Mouse (Mus musculus) midbrain, embryonic 15.5 days (tissue): ENCODE measurements around the gene Cxcr5. TPM values are rescaled to one million over a fixed set of nuclear protein-coding genes. Genes with fewer than 3 reads are reported as not detected.
"Not testable (repeated sequence)": the region's sequence is repeated elsewhere in the genome, so short reads cannot be mapped to it uniquely, and the experiment has no call there.

Source experiments
- ATAC-seq: fragments of 200-750 bp; cut with Nextera tagmentation; replicated peaks from 2 replicates; pipeline ENCODE4 v1.8.0; 2017; ENCODE audit warnings: moderate TSS enrichment
- H3K27ac ChIP-seq: fragments of 300-500 bp; sonication (generic); 2 replicates; pipeline ENCODE4 v1.5.1; 2015; ENCODE audit warnings: mild to moderate bottlenecking, inconsistent platforms
- H3K27me3 ChIP-seq: fragments of 300-500 bp; sonication (generic); replicated peaks from 2 replicates; pipeline ENCODE4 v1.6.1; 2015; ENCODE audit warnings: inconsistent platforms
- H3K36me3 ChIP-seq: fragments of 300-500 bp; sonication (generic); replicated peaks from 2 replicates; pipeline ENCODE4 v1.6.1; 2015; ENCODE audit warnings: inconsistent platforms
- H3K4me1 ChIP-seq: fragments of 300-500 bp; sonication (generic); 2 replicates; pipeline ENCODE4 v1.6.1; 2015; ENCODE audit warnings: inconsistent platforms
- H3K4me2 ChIP-seq: fragments of 300-500 bp; sonication (generic); 2 replicates; pipeline ENCODE4 v1.6.1; 2015; ENCODE audit warnings: inconsistent platforms, mild to moderate bottlenecking, moderate library complexity
- H3K4me3 ChIP-seq: fragments of 300-500 bp; sonication (generic); 2 replicates; pipeline ENCODE4 v1.5.1; 2015; ENCODE audit warnings: mild to moderate bottlenecking, inconsistent platforms
- H3K9ac ChIP-seq: fragments of 300-500 bp; sonication (generic); 2 replicates; pipeline ENCODE4 v1.6.1; 2015; ENCODE audit warnings: mild to moderate bottlenecking, inconsistent platforms
- H3K9me3 ChIP-seq: fragments of 300-500 bp; sonication (generic); 2 replicates; pipeline ENCODE4 v1.6.1; 2016; ENCODE audit warnings: inconsistent platforms
- WGBS: fragments of 180-500 bp; shearing (Covaris S2); methylation state at CpG from one replicate; pipeline ENCODE4 v1.1.7; 2015; ENCODE audit warnings: mixed read lengths; 5-methylcytosine and 5-hydroxymethylcytosine counted together
- polyA plus RNA-seq: library from polyadenylated mRNA; unstranded; fragments of >200 nt; fragmentation: Nextera tagmentation; extraction: Ambion mirVana; gene quantifications from 2 replicates; pipeline ENCODE4 v1.2.1, GENCODE M21; 2015

Cxcr5 gene
- polyA plus RNA-seq, 1 experiment from 2014 or later, result not detected

GRCm38 (mm10) chr9:44586640-44587261 lies 25.1 kb upstream of the Cxcr5 start:
- Histone ChIP-seq H3K36me3 (no peaks in the 10 kb centered on the region), H3K9ac (no peak overlapping the region), H3K27ac (no peak overlapping the region), H3K4me1 (no peaks in the 10 kb centered on the region), H3K27me3 (no peaks in the 10 kb centered on the region), H3K4me2 (no peak overlapping the region), H3K4me3 (no peak overlapping the region), H3K9me3 (0 out of 2 replicates have a peak, but pooled peaks cover 5% of the 10 kb centered on the region)
- ATAC-seq, result no peak
- 75% methylated on average over 8 of the region's 8 CpGs for WGBS

DNA sequence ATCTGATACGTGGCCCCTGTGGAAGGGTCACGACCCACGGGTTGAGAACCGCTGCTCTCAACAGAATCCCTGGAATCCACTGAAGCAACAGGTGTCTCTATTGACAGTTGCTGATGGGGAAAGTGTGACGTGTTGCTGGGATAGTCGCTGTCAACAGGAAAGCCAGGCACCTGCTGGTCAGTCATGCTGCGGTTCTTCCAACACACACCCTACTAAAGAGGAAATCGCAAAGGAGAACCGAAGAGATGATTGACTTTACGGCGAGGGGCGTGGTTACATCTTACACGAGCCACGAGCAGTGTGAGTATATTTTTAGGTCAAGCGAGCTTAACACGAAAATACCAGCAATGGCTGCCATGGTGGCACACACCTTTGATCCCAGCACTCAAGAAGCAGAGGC lies 20.7 kb upstream of the Cxcr5 start:
- H3K27ac ChIP-seq, result no peak overlapping the region
- H3K4me2 ChIP-seq, result no peak overlapping the region
- ATAC-seq, result no peak
- H3K36me3 ChIP-seq, result no peaks in the 10 kb centered on the region
- 0 out of 2 replicates have a peak, but pooled peaks cover 5% of the 10 kb centered on the region for H3K9me3 ChIP-seq
- no peaks in the 10 kb centered on the region for H3K4me1 ChIP-seq
- H3K27me3 ChIP-seq, result no peaks in the 10 kb centered on the region
- no peak overlapping the region for H3K9ac ChIP-seq
- 90% methylated on average over 16 of the region's 16 CpGs for WGBS
- no peak overlapping the region for H3K4me3 ChIP-seq

- H3K9me3 ChIP-seq, result 0 out of 2 replicates have a peak, but pooled peaks cover 5% of the 10 kb centered on the region
- WGBS, result 63% methylated on average over 3 of the region's 3 CpGs
- no peaks in the 10 kb centered on the region for H3K27me3 ChIP-seq
- H3K36me3 ChIP-seq, result no peaks in the 10 kb centered on the region
- ATAC-seq, result no peak
- H3K4me3 ChIP-seq, result no peak overlapping the region
- no peak overlapping the region for H3K9ac ChIP-seq
- no peak overlapping the region for H3K4me2 ChIP-seq
- no peak overlapping the region for H3K27ac ChIP-seq
- no peaks in the 10 kb centered on the region for H3K4me1 ChIP-seq
These were observed 19.7 kb upstream of the Cxcr5 start for GRCm38 (mm10) chr9:44581423-44581822.

DNA sequence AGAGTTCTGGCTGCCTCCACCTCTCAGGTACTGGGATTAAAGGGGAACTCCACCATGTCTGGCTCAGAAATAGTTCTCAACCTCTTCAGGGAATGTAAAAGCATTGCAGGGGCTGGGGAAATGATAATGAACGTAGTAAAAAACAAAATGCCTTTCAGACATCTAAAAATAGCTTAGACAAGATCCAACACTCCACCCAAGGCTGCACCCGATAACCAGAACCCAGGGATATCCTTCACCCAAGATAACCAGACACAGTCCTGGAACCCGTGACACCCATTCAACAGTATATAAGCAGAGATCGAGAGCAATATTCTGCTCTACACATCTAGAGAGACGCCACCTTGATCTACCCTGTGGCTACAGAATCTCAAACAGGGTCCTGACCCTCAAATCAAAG lies 18.4 kb upstream of the Cxcr5 start:
- ATAC-seq, result no peak
- Histone ChIP-seq H3K4me1 (no peaks in the 10 kb centered on the region), H3K4me2 (no peak overlapping the region), H3K9ac (no peak overlapping the region), H3K27ac (no peak overlapping the region), H3K4me3 (no peak overlapping the region), H3K27me3 (no peaks in the 10 kb centered on the region), H3K36me3 (no peaks in the 10 kb centered on the region), H3K9me3 (0 out of 2 replicates have a peak, but pooled peaks cover 5% of the 10 kb centered on the region)
- 92% methylated on average over 5 of the region's 5 CpGs for WGBS

DNA sequence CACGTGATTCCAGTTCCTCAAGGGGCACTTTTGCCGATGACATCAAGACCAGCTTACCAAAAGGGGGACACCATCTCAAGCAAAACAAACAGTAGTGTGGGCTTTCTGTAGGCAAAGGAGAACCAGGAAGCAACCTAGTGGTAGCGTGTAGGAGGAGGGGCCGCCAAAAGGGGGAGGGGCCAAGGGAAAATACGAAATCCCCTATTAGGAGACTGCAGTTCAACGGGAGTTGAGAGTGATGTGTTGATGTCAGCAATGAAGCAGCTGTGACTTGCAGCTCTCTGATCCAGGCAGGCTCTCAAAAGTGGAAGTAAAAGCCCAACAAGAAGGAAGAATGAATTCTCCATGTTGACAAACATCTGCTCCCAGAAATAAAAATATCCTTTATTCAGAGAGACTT lies 17.7 kb upstream of the Cxcr5 start:
- WGBS, result 49% methylated on average over 6 of the region's 6 CpGs
- H3K4me3 ChIP-seq, result no peak overlapping the region

GRCm38 (mm10) chr9:44576046-44576445 lies 14.4 kb upstream of the Cxcr5 start:
- WGBS, result 89% methylated on average over 7 of the region's 7 CpGs
- H3K4me2 ChIP-seq, H3K27ac ChIP-seq, H3K4me1 ChIP-seq, ATAC-seq, H3K4me3 ChIP-seq, H3K36me3 ChIP-seq, H3K9ac ChIP-seq, H3K9me3 ChIP-seq, H3K27me3 ChIP-seq: not testable (repeated sequence)

More for the DNA sequence above, 17.7 kb upstream of the Cxcr5 start:
- Histone ChIP-seq H3K4me1 (no peaks in the 10 kb centered on the region), H3K4me2 (no peak overlapping the region), H3K9me3 (0 out of 2 replicates have a peak, but pooled peaks cover 5% of the 10 kb centered on the region), H3K9ac (no peak overlapping the region), H3K27me3 (no peaks in the 10 kb centered on the region), H3K27ac (no peak overlapping the region), H3K36me3 (no peaks in the 10 kb centered on the region)
- no peak for ATAC-seq

DNA sequence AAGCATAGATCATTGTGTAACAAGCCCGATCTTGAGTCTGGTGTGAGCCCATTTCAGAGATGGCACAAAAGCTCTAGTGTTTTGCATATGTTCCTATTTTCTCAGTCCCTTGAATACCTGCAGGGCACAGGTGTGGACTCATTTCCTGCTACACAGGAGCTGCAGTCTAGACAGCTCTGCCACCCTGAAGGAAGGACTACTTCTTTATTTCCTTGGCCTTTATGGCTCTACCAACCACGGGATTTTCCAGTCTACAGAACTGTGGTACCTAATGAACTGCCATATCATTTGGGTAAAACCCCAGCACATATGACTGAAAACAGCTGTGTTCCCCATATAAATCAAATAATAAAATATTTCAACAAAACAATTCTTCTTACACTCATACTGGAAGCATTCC lies 13.4 kb upstream of the Cxcr5 start:
- 95% methylated on average over 2 of the region's 2 CpGs for WGBS
- no peaks in the 10 kb centered on the region for H3K36me3 ChIP-seq
- no peak overlapping the region for H3K4me3 ChIP-seq
- H3K4me1 ChIP-seq, result no peaks in the 10 kb centered on the region
- H3K4me2 ChIP-seq, result no peak overlapping the region
- no peaks in the 10 kb centered on the region for H3K27me3 ChIP-seq
- no peak for ATAC-seq
- no peak overlapping the region for H3K27ac ChIP-seq
- no peaks in the 10 kb centered on the region for H3K9me3 ChIP-seq
- H3K9ac ChIP-seq, result no peak overlapping the region

- WGBS, result 77% methylated on average over 4 of the region's 4 CpGs
- no peak for ATAC-seq
- no peak overlapping the region for H3K9ac ChIP-seq
- H3K4me1 ChIP-seq, result no peaks in the 10 kb centered on the region
- H3K27ac ChIP-seq, result no peak overlapping the region
- no peaks in the 10 kb centered on the region for H3K36me3 ChIP-seq
- no peak overlapping the region for H3K4me3 ChIP-seq
- H3K9me3 ChIP-seq, result no peaks in the 10 kb centered on the region
- H3K27me3 ChIP-seq, result no peaks in the 10 kb centered on the region
- no peak overlapping the region for H3K4me2 ChIP-seq
These were observed 11.6 kb upstream of the Cxcr5 start for GRCm38 (mm10) chr9:44573306-44573705.

DNA sequence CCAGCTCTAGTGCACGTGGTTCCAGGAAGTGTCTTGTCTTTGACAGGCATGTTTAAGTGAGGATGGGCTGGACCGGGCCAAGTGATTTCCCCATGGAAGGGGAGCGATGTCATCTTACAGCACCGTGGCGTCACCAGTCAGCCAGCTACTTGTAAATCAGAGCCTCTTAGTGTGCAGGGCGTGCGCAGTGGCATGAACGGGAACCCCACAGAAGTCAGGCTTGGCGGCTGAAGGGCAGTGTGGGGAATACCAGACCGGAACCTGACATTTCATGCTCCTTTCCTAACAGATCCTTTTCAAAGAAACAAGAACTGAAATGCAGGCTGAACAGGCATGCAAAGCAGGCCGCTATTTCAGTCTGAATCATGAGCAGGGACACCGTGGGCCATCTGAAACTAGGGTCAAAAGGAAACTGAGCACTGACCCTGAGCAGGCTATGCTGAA lies 9.3 kb upstream of the Cxcr5 start:
- H3K9me3 ChIP-seq, result no peaks in the 10 kb centered on the region
- H3K4me1 ChIP-seq, result no peaks in the 10 kb centered on the region
- no peaks in the 10 kb centered on the region for H3K36me3 ChIP-seq
- no peak overlapping the region for H3K4me3 ChIP-seq
- no peak overlapping the region for H3K27ac ChIP-seq
- no peak overlapping the region for H3K9ac ChIP-seq
- WGBS, result 74% methylated on average over 12 of the region's 12 CpGs
- H3K4me2 ChIP-seq, result no peak overlapping the region
- no peaks in the 10 kb centered on the region for H3K27me3 ChIP-seq
- ATAC-seq, result no peak

DNA sequence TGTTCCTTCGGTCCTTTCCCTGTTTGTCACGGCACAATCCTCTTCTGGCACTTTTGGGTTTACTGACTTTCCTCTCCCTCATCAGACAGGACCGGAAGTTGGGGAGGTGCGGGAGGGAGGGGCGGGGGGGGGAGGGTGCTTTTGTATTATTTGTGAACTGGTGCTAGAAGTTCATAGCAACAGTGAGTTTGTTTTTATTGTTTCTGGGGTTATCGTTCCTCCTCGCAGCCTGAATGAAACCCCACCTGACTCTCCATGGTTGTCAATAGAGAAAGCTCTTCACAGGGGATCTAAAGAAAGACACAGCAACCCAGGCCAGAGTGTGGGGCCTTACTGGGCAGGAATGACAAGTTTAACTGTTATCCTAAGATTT lies 6.4 kb upstream of the Cxcr5 start:
- Histone ChIP-seq H3K9me3 (no peaks in the 10 kb centered on the region), H3K36me3 (no peaks in the 10 kb centered on the region), H3K27ac (no peak overlapping the region), H3K4me2 (no peak overlapping the region), H3K27me3 (no peaks in the 10 kb centered on the region), H3K9ac (no peak overlapping the region), H3K4me1 (no peaks in the 10 kb centered on the region), H3K4me3 (no peak overlapping the region)
- WGBS, result 30% methylated on average over 7 of the region's 7 CpGs
- no peak for ATAC-seq

DNA sequence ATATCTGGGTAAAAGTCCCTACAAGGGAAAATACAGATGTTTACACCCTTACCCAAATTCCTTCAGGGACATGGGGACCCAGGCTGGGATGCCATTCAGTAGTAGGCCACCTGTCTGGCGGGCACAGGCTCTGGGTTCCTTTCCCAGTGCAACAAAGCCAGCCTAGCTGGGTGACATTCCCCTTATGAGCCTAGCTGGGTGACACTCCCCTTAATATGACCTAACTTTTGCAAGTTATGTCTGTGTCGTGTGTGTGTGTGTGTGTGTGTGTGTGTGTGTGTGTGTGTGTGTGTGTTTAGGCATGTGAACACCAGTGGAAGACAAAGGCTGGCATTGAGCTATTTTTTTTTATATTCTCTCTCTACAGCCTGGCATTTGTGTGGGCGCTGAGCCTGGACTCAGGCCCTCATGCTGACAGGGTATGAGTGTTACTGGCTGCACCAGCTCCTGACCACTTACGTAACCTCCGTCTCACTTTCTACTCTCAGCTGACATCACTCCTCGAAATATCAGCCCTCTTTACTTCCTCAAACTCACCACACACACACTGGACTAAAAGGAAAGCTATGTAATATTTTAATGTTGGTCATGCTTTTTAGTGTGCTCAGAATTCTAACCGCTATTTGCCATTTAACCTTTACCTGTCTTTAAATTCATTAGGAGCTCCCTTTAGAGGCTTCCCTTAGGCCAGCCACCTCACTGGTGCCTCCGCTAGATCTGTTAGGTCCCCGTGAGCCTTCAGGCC lies 5.8 kb upstream of the Cxcr5 start:
- no peak overlapping the region for H3K9ac ChIP-seq
- ATAC-seq, result no peak
- no peaks in the 10 kb centered on the region for H3K27me3 ChIP-seq
- no peak overlapping the region for H3K4me3 ChIP-seq
- 78% methylated on average over 9 of the region's 9 CpGs for WGBS
- no peaks in the 10 kb centered on the region for H3K4me1 ChIP-seq
- H3K27ac ChIP-seq, result no peak overlapping the region
- H3K9me3 ChIP-seq, result no peaks in the 10 kb centered on the region
- no peak overlapping the region for H3K4me2 ChIP-seq
- no peaks in the 10 kb centered on the region for H3K36me3 ChIP-seq

- Histone ChIP-seq H3K4me2 (no peak overlapping the region), H3K9ac (no peak overlapping the region)
- WGBS, result 14% methylated on average over 6 of the region's 6 CpGs
These were observed 3.7 kb upstream of the Cxcr5 start for GRCm38 (mm10) chr9:44565367-44565766.

DNA sequence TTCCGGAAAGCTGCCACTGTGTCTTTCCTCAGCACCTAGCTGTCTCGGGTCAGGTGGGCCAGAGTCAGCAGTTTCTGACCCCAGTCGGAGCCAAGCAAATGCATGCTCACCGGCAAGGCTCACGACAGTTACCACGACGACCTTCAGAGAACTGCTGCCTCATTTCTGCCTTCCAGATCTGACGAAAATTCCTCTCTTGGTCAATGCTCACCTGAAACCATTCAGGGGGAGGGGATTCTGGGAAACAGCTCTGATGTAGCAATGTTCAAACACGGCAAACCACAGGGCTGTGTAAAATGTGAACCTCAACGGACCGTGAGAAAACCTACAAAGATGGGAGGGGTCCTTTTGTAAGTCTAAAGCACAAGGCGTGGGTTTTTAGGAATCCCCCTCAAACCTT lies 1.3 kb upstream of the Cxcr5 start:
- WGBS, result 47% methylated on average over 12 of the region's 12 CpGs
- Histone ChIP-seq H3K9me3 (no peaks in the 10 kb centered on the region), H3K27me3 (no peaks in the 10 kb centered on the region), H3K4me3 (no peak overlapping the region), H3K4me1 (no peaks in the 10 kb centered on the region), H3K4me2 (no peak overlapping the region), H3K36me3 (no peaks in the 10 kb centered on the region), H3K27ac (no peak overlapping the region), H3K9ac (no peak overlapping the region)
- ATAC-seq, result no peak

More at GRCm38 (mm10) chr9:44565367-44565766, 3.7 kb upstream of the Cxcr5 start:
- Histone ChIP-seq H3K27me3 (no peaks in the 10 kb centered on the region), H3K4me3 (no peak overlapping the region), H3K4me1 (no peaks in the 10 kb centered on the region), H3K27ac (no peak overlapping the region), H3K36me3 (no peaks in the 10 kb centered on the region), H3K9me3 (no peaks in the 10 kb centered on the region)
- ATAC-seq, result no peak
